ENCODE assay signal across 8 mouse cellular contexts in genomic region chr9:5345291-5345898, GRCm38 (mm10). TPM values are rescaled to one million over a fixed set of nuclear protein-coding genes. Genes with fewer than 3 reads are reported as not detected.
DNase-seq lines count a peak whose midpoint lies in the region; ATAC-seq and TF ChIP-seq lines count a peak whose summit lies in the region.

Gene Casp12 (plus strand): TSS chr9:5345430.

- 71% methylated on average over 4 of the region's 4 CpGs for WGBS in midbrain, postnatal 0 days
- 79% methylated on average over 4 of the region's 4 CpGs for WGBS in forebrain, embryonic 13.5 days
- 90% methylated on average over 4 of the region's 4 CpGs for WGBS in forebrain, embryonic 15.5 days

- no peaks in the 10 kb centered on the region for H3K9me3 ChIP-seq in midbrain, postnatal 0 days (ENCODE audit: low read length)
- H3K9me3 ChIP-seq in forebrain, embryonic 13.5 days (replicated peaks): no peaks in the 10 kb centered on the region
- H3K9me3 ChIP-seq in forebrain, embryonic 15.5 days: no peaks in the 10 kb centered on the region

- ATAC-seq in midbrain, postnatal 0 days (ENCODE audit: low FRiP score): no peak
- no peak for ATAC-seq in forebrain, embryonic 13.5 days
- ATAC-seq in forebrain, embryonic 15.5 days (replicated peaks): no peak

- DNase-seq in Muller cell, postnatal 12 days (ENCODE audit: inconsistent ontology term): peak; percentile 56
- no peak for DNase-seq in adrenal gland, postnatal 4 days (ENCODE audit: low spot score in 2 of 2)
- peak; percentile 46 for DNase-seq in heart, postnatal 4 days
- peak; percentile 10 for DNase-seq in lung, postnatal 14 days
- no peak for DNase-seq in layer of hippocampus, postnatal 25 days (ENCODE audit: extremely low spot score in 1 of 2, low spot score in 1 of 2)
- DNase-seq in midbrain, postnatal 0 days (ENCODE audit: low spot score): no peak

- no peak within 1 kb of the TSS for H3K4me2 ChIP-seq in midbrain, postnatal 0 days (ENCODE audit: low read depth, low read length, poor library complexity, severe bottlenecking)
- H3K4me2 ChIP-seq in forebrain, embryonic 13.5 days: no peak within 1 kb of the TSS
- no peak within 1 kb of the TSS for H3K4me2 ChIP-seq in forebrain, embryonic 15.5 days (replicated peaks)

- no peak for TF ChIP-seq CTCF in midbrain, postnatal 0 days (IDR thresholded peaks at IDR 0.05)

- H3K36me3 ChIP-seq in midbrain, postnatal 0 days (ENCODE audit: insufficient read depth, low read length): no peaks in the 10 kb centered on the region
- H3K36me3 ChIP-seq in forebrain, embryonic 13.5 days (ENCODE audit: poor library complexity, severe bottlenecking): no peaks in the 10 kb centered on the region
- no peaks in the 10 kb centered on the region for H3K36me3 ChIP-seq in forebrain, embryonic 15.5 days

- H3K4me1 ChIP-seq in midbrain, postnatal 0 days (ENCODE audit: insufficient read depth, low read length): no peaks in the 10 kb centered on the region
- H3K4me1 ChIP-seq in forebrain, embryonic 13.5 days: no peaks in the 10 kb centered on the region
- H3K4me1 ChIP-seq in forebrain, embryonic 15.5 days: no peaks in the 10 kb centered on the region

- H3K27ac ChIP-seq in midbrain, postnatal 0 days (ENCODE audit: low read depth, low read length): no peak within 1 kb of the TSS
- no peak within 1 kb of the TSS for H3K27ac ChIP-seq in forebrain, embryonic 13.5 days
- no peak within 1 kb of the TSS for H3K27ac ChIP-seq in forebrain, embryonic 15.5 days (replicated peaks)

- H3K4me3 ChIP-seq in midbrain, postnatal 0 days (ENCODE audit: low read depth, low read length): no peak within 1 kb of the TSS
- H3K4me3 ChIP-seq in forebrain, embryonic 13.5 days: no peak within 1 kb of the TSS
- H3K4me3 ChIP-seq in forebrain, embryonic 15.5 days: no peak within 1 kb of the TSS

- no peaks in the 10 kb centered on the region for H3K27me3 ChIP-seq in midbrain, postnatal 0 days (ENCODE audit: insufficient read depth, low read length)
- no peaks in the 10 kb centered on the region for H3K27me3 ChIP-seq in forebrain, embryonic 13.5 days
- H3K27me3 ChIP-seq in forebrain, embryonic 15.5 days: no peaks in the 10 kb centered on the region

- H3K9ac ChIP-seq in midbrain, postnatal 0 days (replicated peaks; ENCODE audit: low read length, poor library complexity, severe bottlenecking): no peak within 1 kb of the TSS
- no peak within 1 kb of the TSS for H3K9ac ChIP-seq in forebrain, embryonic 13.5 days
- no peak within 1 kb of the TSS for H3K9ac ChIP-seq in forebrain, embryonic 15.5 days (replicated peaks)

RNA-seq across cellular contexts. Expression of gene Casp12, which starts in this region (rescaled TPM):
- 10 to 100 TPM; 21.9 to 23.3 TPM for total RNA-seq in adrenal gland, postnatal 4 days (2021)
- total RNA-seq in heart, postnatal 4 days (2021): 1 to 10 TPM; 7.0 to 7.3 TPM
- under 1 TPM; 0.68 to 0.98 TPM for total RNA-seq in layer of hippocampus, postnatal 25 days (2021)
- total RNA-seq in midbrain, postnatal 0 days (2014; rRNA removed): 0.44 and 1.2 TPM in 2 replicates
- 0.84 and 1.2 TPM in 2 replicates for polyA plus RNA-seq in midbrain, postnatal 0 days (2015; fragmentation: Nextera tagmentation; extraction: Ambion mirVana)
- polyA plus RNA-seq in forebrain, embryonic 13.5 days (2015; fragmentation: Nextera tagmentation; extraction: Ambion mirVana): 0.14 TPM in 1 of 2 replicates, not detected in the other
- polyA plus RNA-seq in forebrain, embryonic 15.5 days (2015; fragmentation: Nextera tagmentation; extraction: Ambion mirVana): 0.17 and 0.24 TPM in 2 replicates

Comparison
In these comparisons a context has a peak if more than half of its experiments do, and no peak if none do; other contexts are left out.
1. DNase-seq: peak in Muller cell, postnatal 12 days (single experiment), heart, postnatal 4 days (single experiment) and lung, postnatal 14 days (single experiment); none in adrenal gland, postnatal 4 days (0 of 2), layer of hippocampus, postnatal 25 days (0 of 2) and midbrain, postnatal 0 days (single experiment).